Mouse (Mus musculus) embryonic fibroblast, embryonic 13.5 days (primary cell): ENCODE measurements around the gene Cdh13. TPM values are rescaled to one million over a fixed set of nuclear protein-coding genes. Genes with fewer than 3 reads are reported as not detected.

ENCODE experiments used
- H3K27ac ChIP-seq: 2 replicates; pipeline ENCODE4 v1.5.1; 2012; ENCODE audit warnings: low read length, control low read depth, inconsistent platforms; ENCODE audit not compliant: insufficient read depth
- H3K4me1 ChIP-seq: 2 replicates; pipeline ENCODE4 v1.6.1; 2011; ENCODE audit warnings: low read length; ENCODE audit not compliant: control insufficient read depth, insufficient read depth
- H3K4me3 ChIP-seq: 2 replicates; pipeline ENCODE4 v1.5.1; 2011; ENCODE audit warnings: mild to moderate bottlenecking, control low read depth, low read length; ENCODE audit not compliant: insufficient read depth
- CTCF ChIP-seq: IDR thresholded peaks from 2 replicates; pipeline ENCODE4 v1.5.1; 2011; ENCODE audit warnings: mild to moderate bottlenecking, control low read depth, low read length, moderate library complexity, borderline replicate concordance; ENCODE audit not compliant: insufficient read depth
- POLR2A ChIP-seq: IDR thresholded peaks from 2 replicates; pipeline ENCODE4 v1.6.1; 2011; ENCODE audit warnings: low read depth, mild to moderate bottlenecking, control low read depth, low read length, moderate library complexity
- polyA plus RNA-seq: library from polyadenylated mRNA; stranded (reverse); fragments of >200 nt; gene quantifications from 2 replicates; pipeline ENCODE4 v1.2.4, GENCODE M21; 2011; ENCODE audit warnings: low read depth; ENCODE audit not compliant: missing spikeins, insufficient read length

Gene Cdh13
- polyA plus RNA-seq, 1 experiment = 19.8 TPM

DNA sequence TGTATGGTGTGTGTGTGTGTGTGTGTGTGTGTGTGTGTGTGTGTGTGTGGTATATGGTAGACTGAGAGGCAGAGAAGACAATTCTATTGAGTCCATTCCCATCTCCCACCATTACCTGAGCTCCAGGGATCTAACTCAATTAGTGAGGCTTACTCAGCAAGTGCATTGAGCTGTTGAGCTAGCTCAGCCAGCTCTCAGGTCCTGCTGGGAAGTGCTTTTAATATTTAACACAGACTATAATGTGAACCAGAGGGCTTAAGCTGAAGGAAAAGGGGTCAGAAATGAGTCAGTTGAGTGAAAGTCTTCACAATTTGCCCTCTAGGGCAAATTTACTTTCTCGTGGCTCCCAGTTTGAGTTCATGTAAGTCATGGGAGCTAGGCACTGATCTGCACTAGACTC is 297.7 kb downstream of the Cdh13 start:
- TF ChIP-seq CTCF = no peak
- no peak for TF ChIP-seq POLR2A
- H3K4me3 ChIP-seq = no peak overlapping the region
- no peak overlapping the region for H3K27ac ChIP-seq

DNA sequence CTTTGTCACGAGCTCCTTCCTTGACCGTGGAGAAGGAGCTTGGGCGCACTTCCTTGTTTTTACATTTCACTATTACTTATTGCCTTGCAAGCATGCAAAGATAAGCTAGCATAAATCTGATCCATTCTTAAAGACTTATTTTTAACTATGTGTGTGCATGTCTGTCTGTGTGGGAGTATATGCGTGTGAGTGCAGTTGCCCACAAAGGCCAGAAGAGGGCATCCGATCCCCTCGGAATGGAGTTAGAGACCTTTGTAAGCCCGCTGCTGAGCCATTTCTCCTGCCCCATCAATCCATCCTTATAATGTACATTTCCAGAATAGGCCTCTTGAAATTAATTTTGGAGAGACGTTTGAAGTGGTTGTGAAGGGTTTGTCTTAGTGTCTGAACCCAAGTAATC is 298.7 kb downstream of the Cdh13 start:
- no peaks in the 10 kb centered on the region for H3K4me1 ChIP-seq
- TF ChIP-seq POLR2A = no peak
- no peak for TF ChIP-seq CTCF

More for the DNA sequence above, 297.7 kb downstream of the Cdh13 start:
- H3K4me1 ChIP-seq = no peaks in the 10 kb centered on the region

DNA sequence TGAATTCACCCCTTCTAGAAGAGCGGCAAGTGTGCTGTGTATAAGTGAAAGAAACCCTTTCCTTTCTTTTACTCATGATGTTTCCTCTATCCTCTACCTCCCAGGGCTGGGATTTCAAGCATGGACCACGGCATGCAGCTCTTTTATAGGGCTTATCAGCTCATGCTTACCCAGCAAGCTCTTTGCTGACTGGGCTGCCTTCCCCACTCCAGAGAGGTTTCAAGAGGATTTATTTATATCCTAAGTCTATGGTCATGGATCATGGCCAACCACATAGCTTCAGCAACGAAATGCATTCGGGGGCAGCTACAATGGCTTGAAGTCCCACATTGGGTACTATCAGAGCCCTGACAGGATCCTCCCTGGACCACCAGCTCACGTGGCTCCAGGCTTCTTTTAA is 304.4 kb downstream of the Cdh13 start:
- no peaks in the 10 kb centered on the region for H3K4me1 ChIP-seq
- no peak overlapping the region for H3K27ac ChIP-seq

More for the DNA sequence above, 298.7 kb downstream of the Cdh13 start:
- Histone ChIP-seq H3K27ac (no peak overlapping the region), H3K4me3 (no peak overlapping the region)

DNA sequence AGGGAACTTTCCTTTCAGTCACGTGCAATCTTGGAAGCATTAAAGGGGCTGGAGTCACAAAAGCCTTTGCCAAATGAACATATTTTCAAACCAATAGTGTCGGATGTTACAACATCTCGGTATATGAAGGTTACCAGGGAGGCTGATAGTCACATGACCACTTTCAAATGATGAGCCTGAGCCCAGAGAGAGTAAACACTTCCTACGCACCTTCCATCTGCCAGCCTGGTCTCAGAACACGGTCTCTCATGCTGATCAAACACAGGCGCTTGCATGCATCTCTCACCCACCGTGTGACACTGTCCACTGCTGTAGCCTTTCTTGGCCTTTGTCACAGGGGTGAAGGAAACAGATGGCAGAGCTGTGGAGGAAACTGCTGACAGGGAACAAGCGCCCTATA is 313.3 kb downstream of the Cdh13 start:
- Histone ChIP-seq H3K4me3 (no peak overlapping the region), H3K27ac (no peak overlapping the region), H3K4me1 (no peaks in the 10 kb centered on the region)
- no peak for TF ChIP-seq CTCF
- TF ChIP-seq POLR2A = no peak

More for the DNA sequence above, 304.4 kb downstream of the Cdh13 start:
- TF ChIP-seq CTCF (no peak), POLR2A (no peak)
- H3K4me3 ChIP-seq = no peak overlapping the region

DNA sequence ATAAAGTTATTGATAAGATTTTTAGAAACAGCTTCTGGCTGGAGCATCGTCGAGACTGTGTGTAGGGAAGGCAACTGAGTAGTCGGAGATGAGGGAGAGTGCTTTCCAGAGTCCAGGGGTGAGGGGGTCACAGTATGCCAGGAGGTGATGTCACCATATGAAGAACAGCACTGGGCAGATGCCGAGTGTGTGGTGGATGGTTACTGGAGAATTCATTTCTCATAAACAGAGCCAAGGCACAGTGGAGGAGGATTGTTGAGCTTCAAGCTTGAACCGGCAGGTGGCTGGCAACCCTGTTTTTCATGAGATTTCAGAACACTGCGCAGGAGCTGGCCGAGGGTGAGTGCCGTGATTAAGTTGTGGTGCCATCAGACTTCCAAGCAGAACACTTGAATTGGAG is 317.8 kb downstream of the Cdh13 start:
- Histone ChIP-seq H3K27ac (no peak overlapping the region), H3K4me1 (no peaks in the 10 kb centered on the region), H3K4me3 (no peak overlapping the region)
- TF ChIP-seq CTCF (no peak), POLR2A (no peak)

DNA sequence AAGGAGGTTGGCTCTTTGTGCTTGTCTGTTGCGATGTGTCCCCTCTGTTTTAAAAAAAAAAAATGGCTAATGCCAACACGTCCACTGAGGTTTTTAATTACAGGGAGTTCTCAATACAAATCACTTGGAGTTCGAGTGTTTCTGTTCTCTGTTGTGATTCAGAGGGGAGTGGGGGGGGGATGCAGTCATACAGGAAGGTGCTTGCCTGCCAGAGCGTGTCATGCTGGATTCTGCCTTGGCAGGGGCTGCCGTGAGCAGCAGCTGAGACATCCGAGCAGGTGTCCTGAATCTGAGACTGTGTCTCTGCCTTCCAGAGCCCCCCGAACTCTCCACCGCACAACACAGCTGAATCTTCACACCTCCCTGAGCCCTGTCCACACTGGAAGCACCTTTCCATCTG is 318.5 kb downstream of the Cdh13 start:
- no peaks in the 10 kb centered on the region for H3K4me1 ChIP-seq
- no peak overlapping the region for H3K4me3 ChIP-seq
- no peak for TF ChIP-seq POLR2A
- no peak for TF ChIP-seq CTCF
- no peak overlapping the region for H3K27ac ChIP-seq

DNA sequence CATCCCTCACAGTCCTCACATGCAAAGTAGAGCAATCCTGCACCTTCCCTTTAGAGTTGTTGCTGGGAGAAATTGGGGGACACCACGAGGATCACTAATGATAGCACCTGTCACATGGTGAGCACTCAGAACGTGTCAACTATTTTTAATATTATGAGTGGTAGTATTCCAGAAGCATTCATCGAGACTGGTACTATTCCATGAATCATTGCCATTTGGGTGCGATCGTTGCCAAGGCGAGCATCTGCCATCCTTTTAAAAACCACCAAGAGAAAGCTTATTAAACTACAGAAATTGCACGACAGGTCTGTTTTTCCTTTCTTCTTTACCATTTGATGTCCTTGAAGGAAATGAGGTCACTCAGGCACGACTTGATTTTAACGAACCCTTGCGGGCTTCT is 328.0 kb downstream of the Cdh13 start:
- TF ChIP-seq CTCF (no peak), POLR2A (no peak)
- H3K4me3 ChIP-seq = no peak overlapping the region
- no peak overlapping the region for H3K27ac ChIP-seq
- H3K4me1 ChIP-seq = no peaks in the 10 kb centered on the region

DNA sequence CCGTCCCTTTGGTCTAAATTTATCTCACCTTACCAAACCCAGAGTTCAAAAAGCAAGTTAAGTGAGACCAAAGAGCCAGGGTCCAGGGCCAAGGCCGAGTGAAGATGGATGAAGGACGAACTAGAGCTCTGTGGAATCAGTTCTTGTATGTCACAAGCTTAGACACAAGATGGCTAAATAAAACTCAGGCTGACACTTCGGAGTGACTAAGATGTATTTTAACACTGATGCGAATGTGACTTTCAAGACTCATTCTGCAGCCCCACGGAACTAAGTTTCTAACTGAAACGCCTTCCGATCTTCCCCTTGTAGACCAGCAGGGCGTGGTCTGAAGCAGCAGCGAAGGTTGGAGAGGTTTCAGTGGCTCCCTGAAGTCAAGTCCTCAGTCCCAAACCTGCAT is 334.7 kb downstream of the Cdh13 start:
- Histone ChIP-seq H3K27ac (no peak overlapping the region), H3K4me3 (no peak overlapping the region), H3K4me1 (no peaks in the 10 kb centered on the region)
- no peak for TF ChIP-seq POLR2A
- no peak for TF ChIP-seq CTCF

DNA sequence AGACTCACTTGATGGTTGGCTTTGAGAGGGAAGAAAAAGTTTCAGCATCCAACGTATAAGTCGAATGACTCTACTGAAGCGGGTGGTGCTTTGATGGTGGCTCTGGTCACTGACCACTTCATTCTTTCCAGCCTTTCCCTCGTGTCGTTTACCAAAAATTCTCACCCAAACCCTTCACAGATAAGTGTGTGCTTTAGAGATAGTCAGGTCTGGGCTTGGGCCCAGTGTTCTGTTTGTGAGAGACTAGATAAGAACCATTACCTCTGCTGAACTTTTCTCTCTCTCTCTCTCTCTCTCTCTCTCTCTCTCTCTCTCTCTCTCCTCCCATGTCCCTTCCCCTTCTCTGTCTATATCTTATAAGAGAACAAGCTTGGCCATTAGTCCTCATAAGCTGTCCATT is 342.9 kb downstream of the Cdh13 start:
- Histone ChIP-seq H3K4me3 (no peak overlapping the region), H3K27ac (no peak overlapping the region), H3K4me1 (no peaks in the 10 kb centered on the region)
- no peak for TF ChIP-seq POLR2A

DNA sequence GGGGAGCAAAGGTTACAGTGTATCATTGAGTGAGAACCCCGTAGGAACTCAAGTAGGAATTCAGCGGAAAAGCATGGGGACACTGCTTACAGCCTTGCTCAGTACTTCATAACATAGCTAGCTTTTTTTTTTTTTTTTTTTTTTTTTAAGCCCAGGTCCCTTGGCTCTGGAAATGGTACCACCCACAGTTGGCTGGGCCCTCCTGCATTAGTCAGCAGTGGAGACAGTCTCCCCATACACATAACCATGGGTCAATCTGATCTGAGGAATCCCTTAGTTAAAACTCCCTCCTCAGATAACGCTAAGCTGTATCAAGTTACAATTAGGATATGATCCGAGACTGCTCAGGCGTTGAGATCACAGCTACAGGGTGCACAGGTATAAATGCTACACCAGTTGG is 344.2 kb downstream of the Cdh13 start:
- no peak overlapping the region for H3K27ac ChIP-seq
- TF ChIP-seq CTCF (no peak), POLR2A (no peak)
- no peak overlapping the region for H3K4me3 ChIP-seq
- H3K4me1 ChIP-seq = no peaks in the 10 kb centered on the region

DNA sequence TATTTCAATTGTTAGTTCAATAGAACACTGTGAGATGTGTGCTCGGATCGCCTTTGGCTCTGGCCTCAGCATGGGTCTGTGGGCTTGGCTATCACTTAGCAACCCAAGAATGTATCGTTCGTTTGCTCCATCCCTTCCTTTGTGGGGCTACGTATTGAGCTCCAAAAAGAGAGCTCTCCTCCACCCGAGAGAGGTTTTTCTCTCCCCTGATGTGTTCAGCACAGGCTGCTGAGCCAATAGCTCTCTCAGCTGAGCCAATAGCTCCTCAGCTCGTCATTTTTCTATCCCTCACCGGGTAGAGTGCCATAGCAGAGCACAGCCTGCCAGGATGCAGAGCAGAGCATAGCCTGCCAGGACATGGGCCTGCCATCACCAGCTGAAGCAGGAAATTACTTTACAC is 345.2 kb downstream of the Cdh13 start:
- Histone ChIP-seq H3K4me3 (no peak overlapping the region), H3K27ac (no peak overlapping the region), H3K4me1 (no peaks in the 10 kb centered on the region)
- TF ChIP-seq CTCF (no peak), POLR2A (no peak)
